Mouse (Mus musculus) embryonic facial prominence, embryonic 13.5 days (tissue): ENCODE results near the gene Slc44a3. TPM values are rescaled to one million over a fixed set of nuclear protein-coding genes. Genes with fewer than 3 reads are reported as not detected.
A peak's percentile ranks its signal among the peaks of the same experiment; 100 is the strongest.

Experiments
- ATAC-seq: fragments of 200-750 bp; cut with Nextera tagmentation; 2 replicates; pipeline ENCODE4 v1.8.0; 2017; ENCODE audit warnings: low read depth; ENCODE audit not compliant: insufficient number of reproducible peaks, insufficient read depth, low FRiP score, low TSS enrichment
- H3K27ac ChIP-seq: fragments of 300-500 bp; sonication (generic); 2 replicates; pipeline ENCODE4 v1.5.1; 2015; ENCODE audit warnings: moderate library complexity, mild to moderate bottlenecking, inconsistent platforms
- H3K27me3 ChIP-seq: fragments of 300-500 bp; sonication (generic); 2 replicates; pipeline ENCODE4 v1.6.1; 2015; ENCODE audit warnings: mild to moderate bottlenecking, inconsistent platforms
- H3K36me3 ChIP-seq: fragments of 300-500 bp; sonication (generic); 2 replicates; pipeline ENCODE4 v1.6.1; 2015; ENCODE audit warnings: mild to moderate bottlenecking, inconsistent platforms
- H3K4me1 ChIP-seq: fragments of 300-500 bp; sonication (generic); 2 replicates; pipeline ENCODE4 v1.6.1; 2015; ENCODE audit warnings: inconsistent platforms
- H3K4me2 ChIP-seq: fragments of 300-500 bp; sonication (generic); 2 replicates; pipeline ENCODE4 v1.6.1; 2015; ENCODE audit warnings: moderate library complexity, mild to moderate bottlenecking, inconsistent platforms
- H3K4me3 ChIP-seq: fragments of 300-500 bp; sonication (generic); 2 replicates; pipeline ENCODE4 v1.5.1; 2015; ENCODE audit warnings: mild to moderate bottlenecking, inconsistent platforms
- H3K9ac ChIP-seq: fragments of 300-500 bp; sonication (generic); 2 replicates; pipeline ENCODE4 v1.6.1; 2015; ENCODE audit warnings: mild to moderate bottlenecking, inconsistent platforms
- H3K9me3 ChIP-seq: fragments of 300-500 bp; sonication (generic); 2 replicates; pipeline ENCODE4 v1.6.1; 2016; ENCODE audit warnings: inconsistent platforms
- WGBS: fragments of 180-500 bp; shearing (Covaris S2); methylation state at CpG from one replicate; pipeline ENCODE4 v1.1.7; 2015; ENCODE audit warnings: mixed read lengths; 5-methylcytosine and 5-hydroxymethylcytosine counted together
- polyA plus RNA-seq: library from polyadenylated mRNA; unstranded; fragments of >200 nt; fragmentation: Nextera tagmentation; extraction: Ambion mirVana; gene quantifications from 2 replicates; pipeline ENCODE4 v1.2.1, GENCODE M21; 2015

Gene Slc44a3
- polyA plus RNA-seq, 1 experiment from 2014 or later, result 2.3 TPM

DNA sequence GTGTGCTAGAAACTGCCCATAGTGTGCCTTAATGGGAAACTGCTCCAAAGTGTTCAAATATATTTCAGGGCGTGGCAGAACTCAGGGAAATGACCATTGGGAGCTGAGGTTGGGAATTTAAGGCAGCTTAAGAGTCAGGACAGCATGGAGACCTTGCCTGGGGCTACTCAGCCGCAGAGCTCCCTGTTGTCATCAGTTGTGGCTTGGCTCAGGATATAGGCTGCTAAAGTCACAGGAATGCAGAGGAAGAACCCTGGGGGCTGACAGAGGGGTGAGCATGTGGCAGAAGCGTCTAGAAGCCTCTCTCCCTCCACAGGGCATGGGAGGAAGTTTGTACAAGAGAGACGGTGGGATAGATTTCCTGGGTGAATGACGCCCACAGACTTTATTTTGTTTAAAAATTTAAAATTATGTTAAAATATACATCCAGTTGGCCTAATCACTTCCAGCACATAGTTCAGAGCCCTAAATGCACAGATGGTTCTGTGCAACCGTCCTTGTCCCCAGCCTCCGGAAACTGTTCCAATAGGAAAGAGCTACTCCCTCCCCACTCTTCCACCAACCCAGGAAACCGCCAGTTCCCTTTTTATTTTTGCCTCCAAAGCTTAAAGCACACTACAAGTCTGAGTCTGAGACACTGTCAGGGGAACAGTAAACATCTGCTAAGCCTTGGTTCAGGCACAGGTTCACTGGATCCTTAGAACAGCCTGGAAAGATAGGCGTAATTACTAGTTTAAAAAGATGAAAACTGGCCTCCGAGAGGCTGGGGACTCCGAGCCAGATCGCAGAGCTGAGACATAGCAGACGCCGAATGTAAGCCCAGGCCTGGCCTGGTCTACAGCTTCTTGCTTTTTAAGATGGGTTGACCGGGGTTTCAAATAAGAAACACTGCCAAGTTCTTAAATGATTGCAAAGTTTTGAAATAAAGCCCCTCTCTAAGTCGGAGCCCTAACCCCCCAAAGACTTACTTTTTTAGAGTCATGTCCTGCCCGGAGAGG is 5.8 kb downstream of the Slc44a3 start:
- ATAC-seq, result no peak; the same call in 1 of the 2 replicates
- Histone ChIP-seq H3K4me1 (peaks cover 26% of the 10 kb centered on the region), H3K4me2 (peak overlapping the region; percentile 30), H3K27ac (peak overlapping the region; percentile 70), H3K9ac (no peak overlapping the region), H3K4me3 (no peak overlapping the region), H3K9me3 (no peaks in the 10 kb centered on the region), H3K36me3 (no peaks in the 10 kb centered on the region), H3K27me3 (peaks cover 7% of the 10 kb centered on the region)
- WGBS, result 31% methylated on average over 17 of the region's 17 CpGs

DNA sequence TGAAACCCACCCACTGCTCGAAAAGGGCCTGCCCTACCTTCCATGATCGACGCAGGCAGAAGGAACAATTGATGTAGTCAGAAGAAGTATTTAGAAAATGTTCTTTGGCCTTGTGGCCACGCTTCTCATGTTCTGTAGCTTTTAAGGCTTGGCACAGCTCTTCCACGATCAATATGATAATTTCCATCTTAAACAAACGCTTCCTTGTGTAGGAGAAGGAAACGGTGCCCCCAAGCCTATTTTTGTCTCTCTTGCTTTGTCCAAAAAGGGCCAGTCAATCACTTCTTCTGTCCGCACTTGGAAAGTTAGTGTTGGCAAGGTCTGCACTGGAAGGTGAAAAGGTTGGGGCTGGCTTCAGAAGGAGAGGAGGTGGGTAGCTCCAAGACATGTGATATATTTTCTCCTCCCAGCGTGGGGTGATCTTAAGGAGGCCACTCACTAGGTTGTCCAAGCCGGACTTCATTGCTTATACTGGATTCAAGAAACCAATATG is 10.5 kb downstream of the Slc44a3 start:
- no peak for ATAC-seq
- H3K27me3 ChIP-seq, result no peaks in the 10 kb centered on the region
- H3K9ac ChIP-seq, result no peak overlapping the region
- peaks cover 19% of the 10 kb centered on the region for H3K4me1 ChIP-seq
- no peaks in the 10 kb centered on the region for H3K9me3 ChIP-seq
- no peak overlapping the region for H3K4me3 ChIP-seq
- 70% methylated on average over 10 of the region's 10 CpGs for WGBS
- no peaks in the 10 kb centered on the region for H3K36me3 ChIP-seq
- H3K4me2 ChIP-seq, result no peak overlapping the region
- peak overlapping the region; percentile 4 for H3K27ac ChIP-seq

DNA sequence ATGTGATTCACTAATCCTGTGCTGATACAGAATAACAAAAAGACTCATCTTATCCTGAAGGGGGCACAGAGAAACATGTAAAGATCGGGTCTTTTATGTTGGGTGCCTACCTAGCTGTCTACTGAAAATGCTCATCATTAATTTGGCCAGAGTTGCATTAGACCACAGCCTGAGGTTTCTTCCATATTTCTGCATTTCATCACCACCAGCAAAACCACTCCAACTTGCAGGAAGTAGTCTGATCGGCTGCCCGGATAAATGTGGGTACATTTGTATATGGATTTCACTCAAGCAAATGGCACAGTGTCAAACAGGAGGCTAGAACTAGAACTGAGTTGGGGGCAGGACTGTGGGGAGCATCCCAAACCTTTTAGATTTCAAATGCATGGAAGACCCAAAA is 11.1 kb downstream of the Slc44a3 start:
- no peak overlapping the region for H3K4me2 ChIP-seq
- no peaks in the 10 kb centered on the region for H3K27me3 ChIP-seq
- H3K4me1 ChIP-seq, result peaks cover 14% of the 10 kb centered on the region
- no peaks in the 10 kb centered on the region for H3K9me3 ChIP-seq
- peak overlapping the region; percentile 4 for H3K27ac ChIP-seq
- ATAC-seq, result no peak
- 74% methylated on average over 3 of the region's 3 CpGs for WGBS
- no peaks in the 10 kb centered on the region for H3K36me3 ChIP-seq
- H3K4me3 ChIP-seq, result no peak overlapping the region
- H3K9ac ChIP-seq, result no peak overlapping the region

DNA sequence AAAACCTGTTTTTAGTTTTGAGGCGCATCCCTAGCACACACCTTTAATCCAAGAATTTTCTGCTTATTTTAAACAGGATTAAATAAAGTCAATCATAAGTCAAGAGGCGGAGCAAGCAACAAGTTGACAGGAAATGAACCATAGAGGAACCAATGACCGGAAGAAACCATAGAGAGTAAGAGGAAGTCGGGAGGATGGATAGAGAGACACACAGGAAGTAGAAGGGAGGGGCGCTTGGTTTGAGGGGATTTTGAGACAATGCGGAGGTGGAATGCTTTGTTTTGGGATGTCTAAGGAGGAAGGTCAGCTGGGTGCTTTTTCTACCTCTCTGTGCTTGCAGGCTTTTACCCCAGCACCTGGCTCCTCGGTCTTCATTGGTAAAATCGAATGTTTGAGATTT is 15.2 kb downstream of the Slc44a3 start:
- 93% methylated on average over 8 of the region's 8 CpGs for WGBS
- 0 out of 2 replicates have a peak, but pooled peaks cover 4% of the 10 kb centered on the region for H3K4me1 ChIP-seq
- no peak overlapping the region for H3K27ac ChIP-seq
- no peak overlapping the region for H3K4me2 ChIP-seq
- H3K9ac ChIP-seq, result no peak overlapping the region
- no peak for ATAC-seq
- no peak overlapping the region for H3K4me3 ChIP-seq
- no peaks in the 10 kb centered on the region for H3K36me3 ChIP-seq
- H3K9me3 ChIP-seq, result no peaks in the 10 kb centered on the region
- no peaks in the 10 kb centered on the region for H3K27me3 ChIP-seq

DNA sequence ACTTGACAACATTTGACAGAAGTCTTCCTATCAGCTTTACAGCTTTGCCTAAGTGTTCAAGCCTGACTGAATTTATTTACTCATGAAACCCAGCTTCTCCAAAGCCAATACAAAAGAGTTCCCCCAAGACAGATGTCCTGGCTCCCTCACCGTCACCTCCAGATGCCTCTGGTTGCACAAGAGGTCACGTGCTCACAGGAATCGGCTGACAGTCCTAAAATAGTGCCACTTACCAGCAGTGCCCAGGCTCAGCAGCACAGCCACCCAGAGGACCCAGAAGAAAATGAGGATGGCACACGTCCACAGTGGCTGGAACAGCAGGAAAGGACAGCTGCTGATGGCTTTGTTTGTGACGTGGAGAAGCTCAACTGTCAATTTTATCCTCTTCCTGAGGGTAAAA is 23.1 kb downstream of the Slc44a3 start:
- no peak for ATAC-seq
- Histone ChIP-seq H3K36me3 (no peaks in the 10 kb centered on the region), H3K9me3 (no peaks in the 10 kb centered on the region), H3K27me3 (no peaks in the 10 kb centered on the region), H3K4me2 (no peak overlapping the region), H3K4me3 (no peak overlapping the region), H3K9ac (no peak overlapping the region), H3K4me1 (peaks cover 6% of the 10 kb centered on the region; the same call in 1 of the 2 replicates), H3K27ac (no peak overlapping the region)
- WGBS, result 53% methylated on average over 5 of the region's 5 CpGs

DNA sequence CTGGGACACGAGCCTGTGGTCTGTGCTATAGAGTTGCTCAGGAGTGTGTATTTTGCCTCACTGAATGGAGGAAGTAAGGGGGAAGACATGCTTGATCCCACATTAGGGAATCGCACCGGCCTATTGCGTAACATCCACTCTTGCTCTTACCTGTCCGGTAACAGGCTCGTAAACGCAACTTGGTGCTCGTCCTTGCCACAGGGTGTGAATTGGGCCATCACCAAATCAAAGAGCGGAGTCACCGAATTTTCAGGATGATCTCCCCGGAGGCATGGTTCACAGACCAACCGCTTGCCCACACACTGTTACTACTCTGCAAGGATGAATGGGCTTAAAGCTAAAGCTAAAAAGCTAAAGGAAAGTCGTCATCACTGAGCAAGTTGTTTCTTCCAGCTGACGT is 24.5 kb downstream of the Slc44a3 start:
- Histone ChIP-seq H3K9me3 (no peaks in the 10 kb centered on the region), H3K27me3 (no peaks in the 10 kb centered on the region), H3K4me2 (no peak overlapping the region), H3K9ac (no peak overlapping the region), H3K27ac (no peak overlapping the region), H3K36me3 (no peaks in the 10 kb centered on the region), H3K4me1 (peaks cover 6% of the 10 kb centered on the region; the same call in 1 of the 2 replicates), H3K4me3 (no peak overlapping the region)
- WGBS, result 93% methylated on average over 14 of the region's 14 CpGs
- no peak for ATAC-seq

DNA sequence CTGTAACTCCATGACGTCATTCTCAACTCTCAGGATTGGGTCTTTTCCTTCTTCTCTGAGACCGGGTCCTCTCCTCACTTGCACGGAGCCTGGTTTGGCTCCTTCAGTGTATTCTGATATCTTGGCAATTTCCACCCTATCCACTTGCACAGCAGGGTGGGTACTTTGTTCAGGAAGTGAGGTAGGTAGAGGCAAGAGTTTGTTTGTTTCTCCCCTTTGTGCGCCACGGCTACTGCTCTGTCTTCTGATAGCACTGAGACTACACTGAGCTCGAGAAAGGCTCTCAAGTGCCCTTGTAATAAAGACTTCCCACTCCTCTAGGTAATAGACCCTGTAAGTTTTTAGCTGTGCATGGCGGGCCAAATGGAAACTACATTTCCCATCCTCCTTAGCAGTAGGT is 25.4 kb downstream of the Slc44a3 start:
- Histone ChIP-seq H3K27me3 (no peaks in the 10 kb centered on the region), H3K36me3 (no peaks in the 10 kb centered on the region), H3K4me3 (no peak overlapping the region), H3K4me1 (peaks cover 6% of the 10 kb centered on the region; the same call in 1 of the 2 replicates), H3K27ac (no peak overlapping the region), H3K9ac (no peak overlapping the region), H3K4me2 (no peak overlapping the region), H3K9me3 (no peaks in the 10 kb centered on the region)
- ATAC-seq, result no peak
- WGBS, result 95% methylated on average over 7 of the region's 7 CpGs

DNA sequence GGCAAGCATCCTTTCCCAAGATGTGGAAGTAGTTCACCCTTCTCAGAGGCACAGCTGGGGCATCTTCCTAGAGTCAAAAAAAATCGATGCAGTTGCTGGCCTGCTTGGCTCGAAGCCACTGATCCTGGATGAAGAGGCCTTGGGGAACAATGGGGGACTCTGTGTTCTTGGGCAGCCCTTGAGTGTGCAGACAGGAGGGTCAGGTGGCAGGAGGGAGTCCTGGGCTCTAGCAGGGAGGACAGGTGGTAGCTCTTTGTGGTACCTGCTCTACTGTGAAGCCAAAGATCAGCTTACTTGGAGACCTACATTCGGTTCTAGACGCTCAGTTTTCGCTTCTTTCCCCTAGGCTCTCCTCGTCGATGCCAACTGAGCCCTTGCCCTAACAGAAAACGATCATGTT is 26.0 kb downstream of the Slc44a3 start:
- H3K27me3 ChIP-seq, result no peaks in the 10 kb centered on the region
- no peak overlapping the region for H3K9ac ChIP-seq
- no peak for ATAC-seq
- H3K27ac ChIP-seq, result no peak overlapping the region
- no peak overlapping the region for H3K4me3 ChIP-seq
- no peak overlapping the region for H3K4me2 ChIP-seq
- H3K4me1 ChIP-seq, result peaks cover 6% of the 10 kb centered on the region; the same call in 1 of the 2 replicates
- no peaks in the 10 kb centered on the region for H3K36me3 ChIP-seq
- H3K9me3 ChIP-seq, result no peaks in the 10 kb centered on the region
- WGBS, result 87% methylated on average over 8 of the region's 8 CpGs

DNA sequence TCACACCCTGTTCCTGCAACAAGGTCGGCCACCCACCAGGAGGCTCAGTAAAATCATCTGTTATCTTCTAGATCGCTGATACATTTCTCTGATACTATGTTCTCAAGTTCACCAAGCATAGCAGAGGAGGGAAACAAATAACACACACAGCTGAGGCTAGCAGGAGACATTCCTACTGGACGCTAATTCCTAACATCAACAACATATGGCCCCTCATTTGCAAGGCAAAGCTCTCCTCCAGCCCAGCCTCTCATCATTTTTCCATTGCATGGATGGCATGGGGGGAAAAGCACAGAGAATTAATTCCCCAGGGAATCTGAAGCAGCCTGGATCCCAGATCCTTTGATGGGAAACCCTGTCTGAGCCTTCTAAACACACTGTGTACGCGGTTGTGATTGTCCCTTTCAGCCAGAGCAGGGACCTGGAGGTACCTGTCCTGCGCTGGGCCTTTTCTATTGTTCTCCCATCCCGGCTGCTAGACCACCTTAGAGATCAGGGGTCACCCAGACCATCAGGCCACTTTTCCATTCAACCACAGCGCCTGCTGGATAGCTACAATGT is 27.2 kb downstream of the Slc44a3 start:
- no peak overlapping the region; the same call in 1 of the 2 replicates for H3K27ac ChIP-seq
- no peak overlapping the region for H3K4me2 ChIP-seq
- no peak overlapping the region for H3K9ac ChIP-seq
- no peaks in the 10 kb centered on the region for H3K36me3 ChIP-seq
- peaks cover 6% of the 10 kb centered on the region; the same call in 1 of the 2 replicates for H3K4me1 ChIP-seq
- H3K27me3 ChIP-seq, result no peaks in the 10 kb centered on the region
- no peaks in the 10 kb centered on the region for H3K9me3 ChIP-seq
- H3K4me3 ChIP-seq, result no peak overlapping the region
- WGBS, result 70% methylated on average over 8 of the region's 8 CpGs
- ATAC-seq, result no peak

DNA sequence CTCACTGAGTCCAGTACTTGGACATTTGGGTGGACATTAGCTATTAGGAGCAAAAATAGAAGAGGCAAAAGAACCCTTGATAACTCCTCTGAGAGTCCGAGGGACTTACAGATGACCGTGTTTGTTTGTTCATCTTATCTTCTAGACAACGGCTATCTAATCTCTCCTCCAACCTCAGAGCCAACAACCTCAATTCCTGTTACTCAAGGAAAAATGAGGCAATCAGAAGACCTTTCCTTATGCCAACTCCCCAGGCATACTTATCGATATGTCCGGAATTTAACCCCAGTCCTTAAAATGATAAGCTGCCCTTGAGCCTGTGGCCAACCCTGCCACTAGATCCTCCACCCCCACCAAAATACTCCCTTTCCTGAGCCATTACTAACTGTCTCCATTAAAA is 31.5 kb downstream of the Slc44a3 start:
- no peaks in the 10 kb centered on the region for H3K36me3 ChIP-seq
- no peak overlapping the region for H3K4me2 ChIP-seq
- no peak overlapping the region for H3K9ac ChIP-seq
- ATAC-seq, result no peak
- H3K27me3 ChIP-seq, result no peaks in the 10 kb centered on the region
- H3K27ac ChIP-seq, result no peak overlapping the region
- H3K4me3 ChIP-seq, result no peak overlapping the region
- H3K4me1 ChIP-seq, result peaks cover 6% of the 10 kb centered on the region; the same call in 1 of the 2 replicates
- no peaks in the 10 kb centered on the region for H3K9me3 ChIP-seq
- 90% methylated on average over 5 of the region's 5 CpGs for WGBS

DNA sequence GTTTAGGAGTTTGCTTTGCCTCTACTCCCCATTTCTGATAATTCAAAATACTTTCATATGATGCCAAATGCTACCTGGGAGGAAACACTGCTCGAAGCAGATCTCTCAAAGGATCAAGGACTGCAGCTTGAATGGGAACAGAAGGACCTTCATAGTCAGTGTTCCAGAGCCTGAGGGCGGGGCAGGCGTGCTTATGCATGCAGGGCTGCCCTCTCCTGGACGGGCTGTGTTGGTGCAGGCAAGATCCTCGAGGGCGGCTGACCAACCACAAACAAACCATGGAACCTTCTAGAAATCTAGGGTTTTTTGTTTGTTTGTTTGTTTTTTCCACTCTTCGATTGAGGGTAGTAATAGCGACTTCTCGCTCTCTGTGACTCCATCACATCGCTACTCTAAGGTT is 32.0 kb downstream of the Slc44a3 start:
- Histone ChIP-seq H3K9me3 (no peaks in the 10 kb centered on the region), H3K9ac (no peak overlapping the region), H3K4me2 (no peak overlapping the region), H3K27me3 (no peaks in the 10 kb centered on the region), H3K4me1 (peaks cover 6% of the 10 kb centered on the region; the same call in 1 of the 2 replicates), H3K27ac (no peak overlapping the region), H3K4me3 (no peak overlapping the region), H3K36me3 (no peaks in the 10 kb centered on the region)
- 57% methylated on average over 10 of the region's 10 CpGs for WGBS
- ATAC-seq, result no peak
